Mouse (Mus musculus): ENCODE data around the gene Olfr980. TPM values are rescaled to one million over a fixed set of nuclear protein-coding genes. Genes with fewer than 3 reads are reported as not detected.
"Not testable (repeated sequence)": the region's sequence is repeated elsewhere in the genome, so short reads cannot be mapped to it uniquely, and the experiment has no call there.

Olfr980 gene
- polyA plus RNA-seq, 1 experiment, result not detected

- H3K79me2 ChIP-seq (ENCODE audit: control insufficient read depth, insufficient read depth), result no peaks in the 10 kb centered on the region
- H3K36me3 ChIP-seq (ENCODE audit: control insufficient read depth, insufficient read depth), result no peaks in the 10 kb centered on the region
- TF ChIP-seq MYOG (IDR thresholded peaks at IDR 0.05; ENCODE audit: control insufficient read depth in 1 of 3, insufficient read depth in 1 of 3, insufficient read length in 2 of 3, low read depth in 2 of 3) (no peak), SRF (IDR thresholded peaks at IDR 0.05; ENCODE audit: control insufficient read depth, insufficient read length, low read depth) (no peak), TCF12 (IDR thresholded peaks at IDR 0.05; ENCODE audit: insufficient read depth, poor library complexity, severe bottlenecking) (no peak), CEBPB (IDR thresholded peaks at IDR 0.05; ENCODE audit: insufficient read depth, poor library complexity, severe bottlenecking) (no peak), E2F4 (IDR thresholded peaks at IDR 0.05; ENCODE audit: insufficient read depth) (no peak), REST (IDR thresholded peaks at IDR 0.05; ENCODE audit: insufficient read depth, insufficient read length) (no peak), POLR2A (IDR thresholded peaks at IDR 0.05; ENCODE audit: insufficient read length, low read depth) (no peak), TCF3 (IDR thresholded peaks at IDR 0.05; ENCODE audit: insufficient read length, low read depth) (no peak), MYOD1 (IDR thresholded peaks at IDR 0.05; ENCODE audit: control insufficient read depth in 1 of 3, insufficient read length in 2 of 3, low read depth in 2 of 3) (no peak), MAX (IDR thresholded peaks at IDR 0.05; ENCODE audit: low read depth) (no peak), POLR2AphosphoS2 (IDR thresholded peaks at IDR 0.05; ENCODE audit: insufficient read length, low read depth) (no peak), USF1 (IDR thresholded peaks at IDR 0.05; ENCODE audit: low read depth) (no peak)
- H3ac ChIP-seq (ENCODE audit: control insufficient read depth, insufficient read length), result no peak within 1 kb of the TSS
- H3K27me3 ChIP-seq (ENCODE audit: control insufficient read depth, insufficient read depth, insufficient read length), result no peaks in the 10 kb centered on the region
- no peak within 1 kb of the TSS for H3K4me2 ChIP-seq (ENCODE audit: low read depth)
- H3K4me3 ChIP-seq, result no peak within 1 kb of the TSS
Observed at GRCm38 (mm10) chr9:39991813-39992212, 17.6 kb downstream of the Olfr980 start, which contains the start of gene Olfr978. TSS of gene Olfr978 (plus strand) at chr9:39992113.

GRCm38 (mm10) chr9:39976581-39977145 is 32.7 kb downstream of the Olfr980 start:
- not testable (repeated sequence) for H3K27me3 ChIP-seq (ENCODE audit: control insufficient read depth, insufficient read depth, insufficient read length); H3K79me2 ChIP-seq (ENCODE audit: control insufficient read depth, insufficient read depth)

DNA sequence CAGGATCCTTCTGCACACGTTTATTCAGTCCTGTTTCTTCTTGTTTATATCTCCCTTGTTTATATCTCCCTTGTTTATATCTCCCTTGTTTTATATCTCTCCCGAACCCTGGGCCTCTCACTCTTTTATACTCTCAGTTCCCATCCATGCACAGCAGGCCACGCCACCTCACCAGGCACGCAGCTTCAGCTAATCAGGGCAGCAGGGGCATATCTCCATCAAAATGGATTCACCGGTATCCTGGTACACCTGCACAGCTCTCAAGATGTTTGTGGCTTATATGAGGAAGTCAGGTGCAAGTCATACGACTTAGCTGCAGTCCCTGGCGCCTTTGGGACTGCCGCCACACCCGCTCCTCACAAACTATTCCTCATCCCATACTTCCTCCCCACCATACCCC is 48.3 kb downstream of the Olfr980 start, which contains the start of gene Olfr976:
Olfr976 (minus strand) TSS at position 101 of the 400 bp plus-strand sequence.
- H3K4me2 ChIP-seq (ENCODE audit: low read depth); H3K4me3 ChIP-seq; H3K79me2 ChIP-seq (ENCODE audit: control insufficient read depth, insufficient read depth); H3K36me3 ChIP-seq (ENCODE audit: control insufficient read depth, insufficient read depth); H3K27me3 ChIP-seq (ENCODE audit: control insufficient read depth, insufficient read depth, insufficient read length); H3ac ChIP-seq (ENCODE audit: control insufficient read depth, insufficient read length): not testable (repeated sequence)

More at GRCm38 (mm10) chr9:39976581-39977145, 32.7 kb downstream of the Olfr980 start:
- not testable (repeated sequence) for H3K4me2 ChIP-seq (ENCODE audit: low read depth); H3K4me3 ChIP-seq; H3K36me3 ChIP-seq (ENCODE audit: control insufficient read depth, insufficient read depth); H3ac ChIP-seq (ENCODE audit: control insufficient read depth, insufficient read length)

Other genes with a start within 250 kb of the Olfr980 start
- gene Olfr968, start 226.3 kb downstream of the Olfr980 start, polyA plus RNA-seq (2012; fragmentation: generic; extraction: Trizol), result not detected
- not detected for gene Olfr969, start 218.6 kb downstream of the Olfr980 start, polyA plus RNA-seq (2012; fragmentation: generic; extraction: Trizol)
- gene Olfr970, start 200.7 kb downstream of the Olfr980 start, polyA plus RNA-seq (2012; fragmentation: generic; extraction: Trizol), result not detected
- not detected for gene Olfr971, start 172.7 kb downstream of the Olfr980 start, polyA plus RNA-seq (2012; fragmentation: generic; extraction: Trizol)
- not detected for gene Olfr972, start 143.2 kb downstream of the Olfr980 start, polyA plus RNA-seq (2012; fragmentation: generic; extraction: Trizol)
- not detected for gene Olfr229, start 102.2 kb downstream of the Olfr980 start, polyA plus RNA-seq (2012; fragmentation: generic; extraction: Trizol)
- gene Olfr974, start 72.1 kb downstream of the Olfr980 start, polyA plus RNA-seq (2012; fragmentation: generic; extraction: Trizol), result not detected
- gene Olfr975, start 57.5 kb downstream of the Olfr980 start, polyA plus RNA-seq (2012; fragmentation: generic; extraction: Trizol), result not detected
- gene Olfr976, start 48.4 kb downstream of the Olfr980 start, polyA plus RNA-seq (2012; fragmentation: generic; extraction: Trizol), result not detected
- gene Olfr978, start 17.5 kb downstream of the Olfr980 start, polyA plus RNA-seq (2012; fragmentation: generic; extraction: Trizol), result not detected
- gene Olfr979, start 6.1 kb downstream of the Olfr980 start, polyA plus RNA-seq (2012; fragmentation: generic; extraction: Trizol), result not detected
- not detected for gene Olfr981, start 11.9 kb upstream of the Olfr980 start, polyA plus RNA-seq (2012; fragmentation: generic; extraction: Trizol)
- not detected for gene Olfr982, start 64.2 kb upstream of the Olfr980 start, polyA plus RNA-seq (2012; fragmentation: generic; extraction: Trizol)
- not detected for gene Olfr983, start 84.0 kb upstream of the Olfr980 start, polyA plus RNA-seq (2012; fragmentation: generic; extraction: Trizol)
- not detected for gene Olfr984, start 104.6 kb upstream of the Olfr980 start, polyA plus RNA-seq (2012; fragmentation: generic; extraction: Trizol)
- not detected for gene Olfr985, start 120.6 kb upstream of the Olfr980 start, polyA plus RNA-seq (2012; fragmentation: generic; extraction: Trizol)
- not detected for gene Tmem225, start 138.5 kb upstream of the Olfr980 start, polyA plus RNA-seq (2012; fragmentation: generic; extraction: Trizol)
- gene Olfr986, start 171.3 kb upstream of the Olfr980 start, polyA plus RNA-seq (2012; fragmentation: generic; extraction: Trizol), result not detected
- 2.4 TPM for gene Zfp202, start 182.7 kb upstream of the Olfr980 start, polyA plus RNA-seq (2012; fragmentation: generic; extraction: Trizol)